Mouse (Mus musculus) forebrain, postnatal 0 days (tissue): ENCODE measurements around the gene Neurog2. TPM values are rescaled to one million over a fixed set of nuclear protein-coding genes. Genes with fewer than 3 reads are reported as not detected.

Experiments used
- ATAC-seq: fragments of 200-750 bp; cut with Nextera tagmentation; 2 replicates; pipeline ENCODE4 v1.8.0; 2017; ENCODE audit warnings: mild to moderate bottlenecking, moderate library complexity
- DNase-seq: peaks from one replicate; pipeline ENCODE4 v3.0.0-alpha.2; 2015
- H3K27ac ChIP-seq: fragments of 300-500 bp; sonication (generic); 2 replicates; pipeline ENCODE4 v1.5.1; 2014; ENCODE audit warnings: low read depth, mild to moderate bottlenecking, antibody characterized with exemption, low read length, moderate library complexity, mixed read lengths
- H3K27me3 ChIP-seq: fragments of 300-500 bp; sonication (generic); 2 replicates; pipeline ENCODE4 v1.6.1; 2014; ENCODE audit warnings: mild to moderate bottlenecking, low read length, mixed read lengths; ENCODE audit not compliant: insufficient read depth
- H3K36me3 ChIP-seq: fragments of 300-500 bp; sonication (generic); 2 replicates; pipeline ENCODE4 v1.6.1; 2014; ENCODE audit warnings: mild to moderate bottlenecking, moderate library complexity; ENCODE audit not compliant: insufficient read depth
- H3K4me1 ChIP-seq: fragments of 300-500 bp; sonication (generic); 2 replicates; pipeline ENCODE4 v1.6.1; 2014; ENCODE audit warnings: antibody characterized with exemption; ENCODE audit not compliant: insufficient read depth
- H3K4me2 ChIP-seq: fragments of 300-500 bp; sonication (generic); 2 replicates; pipeline ENCODE4 v1.6.1; 2014; ENCODE audit warnings: low read depth, mild to moderate bottlenecking, moderate library complexity
- H3K4me3 ChIP-seq: fragments of 300-500 bp; sonication (generic); 2 replicates; pipeline ENCODE4 v1.5.1; 2014; ENCODE audit warnings: low read depth, low read length, mixed read lengths
- H3K9ac ChIP-seq: fragments of 300-500 bp; sonication (generic); 2 replicates; pipeline ENCODE4 v1.6.1; 2014; ENCODE audit warnings: mild to moderate bottlenecking
- H3K9me3 ChIP-seq: fragments of 300-500 bp; sonication (generic); 2 replicates; pipeline ENCODE4 v1.6.1; 2016; ENCODE audit warnings: low read length
- CTCF ChIP-seq: sonication (generic); IDR thresholded peaks from 2 replicates; pipeline ENCODE4 v1.5.1; 2016; ENCODE audit warnings: antibody characterized with exemption, control low read depth, low read depth
- WGBS: fragments of 180-500 bp; shearing (Covaris S2); extraction: QIAGEN DNeasy Blood & Tissue Kit; methylation state at CpG from one replicate; pipeline ENCODE4 v1.1.7; 2014; 5-methylcytosine and 5-hydroxymethylcytosine counted together
- polyA plus RNA-seq: library from polyadenylated mRNA; unstranded; fragments of >200 nt; fragmentation: Nextera tagmentation; extraction: Ambion mirVana; gene quantifications from 2 replicates; pipeline ENCODE4 v1.2.1, GENCODE M21; 2015
- total RNA-seq: library from RNA; depleted of rRNA; stranded (reverse); fragments of >200 nt; gene quantifications from 2 replicates; pipeline ENCODE4 v1.2.3, GENCODE M21; 2014; rRNA removed

The Neurog2 gene
- total RNA-seq (5.0 and 9.4 TPM in 2 replicates), polyA plus RNA-seq (2.2 and 2.6 TPM in 2 replicates)

GRCm38 (mm10) chr3:127633080-127634032 is at the start of gene Neurog2:
Gene Neurog2 (plus strand): TSS chr3:127633135.
- peak; percentile 41 for ATAC-seq
- Histone ChIP-seq H3K36me3 (no peaks in the 10 kb centered on the region), H3K27ac (peak within 1 kb of the TSS; percentile 51), H3K9ac (peak within 1 kb of the TSS; percentile 56), H3K9me3 (no peaks in the 10 kb centered on the region), H3K4me3 (peak within 1 kb of the TSS; percentile 50), H3K27me3 (peaks cover 35% of the 10 kb centered on the region), H3K4me1 (0 out of 2 replicates have a peak, but pooled peaks cover 6% of the 10 kb centered on the region), H3K4me2 (peak within 1 kb of the TSS; percentile 86)
- DNase-seq, result no peak
- TF ChIP-seq CTCF, result no peak
- WGBS, result under 1% methylated on average over 92 of the region's 92 CpGs

GRCm38 (mm10) chr3:127597136-127597535 is 35.8 kb upstream of the Neurog2 start:
- 85% methylated on average over 1 of the region's 1 CpGs for WGBS
- no peak for TF ChIP-seq CTCF

GRCm38 (mm10) chr3:127608109-127608508 is 24.8 kb upstream of the Neurog2 start:
- H3K4me3 ChIP-seq, result no peak overlapping the region
- no peak for DNase-seq
- no peaks in the 10 kb centered on the region for H3K9me3 ChIP-seq
- 89% methylated on average over 2 of the region's 2 CpGs for WGBS
- H3K4me2 ChIP-seq, result no peak overlapping the region
- no peaks in the 10 kb centered on the region for H3K4me1 ChIP-seq
- H3K27ac ChIP-seq, result no peak overlapping the region
- no peak overlapping the region for H3K9ac ChIP-seq
- no peak for ATAC-seq
- TF ChIP-seq CTCF, result peak; percentile 48
- no peaks in the 10 kb centered on the region for H3K36me3 ChIP-seq
- no peaks in the 10 kb centered on the region for H3K27me3 ChIP-seq

More at GRCm38 (mm10) chr3:127597136-127597535, 35.8 kb upstream of the Neurog2 start:
- Histone ChIP-seq H3K27ac (no peak overlapping the region), H3K36me3 (no peaks in the 10 kb centered on the region), H3K4me3 (no peak overlapping the region), H3K4me2 (no peak overlapping the region), H3K27me3 (no peaks in the 10 kb centered on the region), H3K4me1 (no peaks in the 10 kb centered on the region), H3K9ac (no peak overlapping the region), H3K9me3 (no peaks in the 10 kb centered on the region)
- no peak for ATAC-seq
- no peak for DNase-seq

- DNase-seq (peak; percentile 84), ATAC-seq (peak; percentile 76)
- under 1% methylated on average over 36 of the region's 36 CpGs for WGBS
- H3K27me3 ChIP-seq, result peaks cover 27% of the 10 kb centered on the region
- peak overlapping the region; percentile 40 for H3K4me3 ChIP-seq
- no peaks in the 10 kb centered on the region for H3K9me3 ChIP-seq
- H3K4me1 ChIP-seq, result no peaks in the 10 kb centered on the region
- peak overlapping the region; percentile 67 for H3K27ac ChIP-seq
- H3K36me3 ChIP-seq, result no peaks in the 10 kb centered on the region
- TF ChIP-seq CTCF, result peak; percentile 93
- peak overlapping the region; percentile 48 for H3K9ac ChIP-seq
- H3K4me2 ChIP-seq, result peak overlapping the region; percentile 57
These were observed 7.6 kb upstream of the Neurog2 start for GRCm38 (mm10) chr3:127625296-127625695.

- Histone ChIP-seq H3K4me2 (peak overlapping the region; percentile 57), H3K9ac (peak overlapping the region; percentile 48), H3K4me3 (peak overlapping the region; percentile 40), H3K27me3 (peaks cover 30% of the 10 kb centered on the region), H3K9me3 (no peaks in the 10 kb centered on the region), H3K36me3 (no peaks in the 10 kb centered on the region), H3K27ac (peak overlapping the region; percentile 67), H3K4me1 (no peaks in the 10 kb centered on the region)
- WGBS, result 3% methylated on average over 28 of the region's 28 CpGs
- DNase-seq (no peak), ATAC-seq (peak; percentile 47; the same call in 1 of the 2 replicates)
- 0 out of 2 replicates have a peak, but pooled peaks have one; percentile 7 for TF ChIP-seq CTCF
These were observed 7.1 kb upstream of the Neurog2 start for GRCm38 (mm10) chr3:127625701-127626399.

GRCm38 (mm10) chr3:127626524-127626923 is 6.4 kb upstream of the Neurog2 start:
- Histone ChIP-seq H3K9me3 (no peaks in the 10 kb centered on the region), H3K4me1 (no peaks in the 10 kb centered on the region), H3K36me3 (no peaks in the 10 kb centered on the region), H3K27me3 (peaks cover 35% of the 10 kb centered on the region), H3K4me2 (no peak overlapping the region), H3K9ac (no peak overlapping the region), H3K4me3 (no peak overlapping the region), H3K27ac (no peak overlapping the region)
- ATAC-seq (no peak), DNase-seq (no peak)
- WGBS, result 7% methylated on average over 3 of the region's 3 CpGs
- TF ChIP-seq CTCF, result no peak
